Mouse (Mus musculus) left cerebral cortex, postnatal 25 days (tissue): ENCODE data around the gene Gm10203. TPM values are rescaled to one million over a fixed set of nuclear protein-coding genes. Genes with fewer than 3 reads are reported as not detected.
"Not testable (repeated sequence)": the region's sequence is repeated elsewhere in the genome, so short reads cannot be mapped to it uniquely, and the experiment has no call there.

ENCODE experiments used
- DNase-seq, 2 experiments: peaks; one replicate each; pipeline ENCODE4 v3.0.0; 2022; ENCODE audit warnings: low spot score in 2 of 2, mixed read lengths in 1 of 2
- intact Hi-C: fragments of 180-260 bp; cut with DNase I; formaldehyde crosslinking; loops from one replicate; pipeline ENCODE4 v1.15.1; 2025
- total RNA-seq, 2 experiments: library from RNA; stranded (reverse); gene quantifications; 2 replicates each; pipeline ENCODE4 v1.2.3; 2021

The Gm10203 gene
- not detected for total RNA-seq

DNA sequence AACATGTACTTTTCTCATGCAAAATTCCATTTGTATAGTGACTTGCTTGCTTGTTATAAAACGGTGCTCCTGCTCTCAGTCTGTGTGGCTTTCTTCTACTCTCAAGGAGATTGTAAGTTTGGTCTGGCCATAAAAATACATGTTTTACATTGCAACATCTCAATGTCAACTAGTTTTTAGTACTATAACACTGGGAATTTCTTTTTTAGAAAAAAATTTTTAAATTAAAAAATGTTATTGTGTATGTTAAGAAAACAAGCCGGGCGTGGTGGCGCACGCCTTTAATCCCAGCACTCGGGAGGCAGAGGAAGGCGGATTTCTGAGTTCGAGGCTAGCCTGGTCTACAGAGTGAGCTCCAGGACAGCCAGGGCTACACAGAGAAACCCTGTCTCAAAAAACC is at the start of gene Gm10203:
Gene Gm10203, plus strand, starts transcription at position 301 of the 400 bp plus-strand sequence.
- DNase-seq, intact Hi-C loops: not testable (repeated sequence)

DNA sequence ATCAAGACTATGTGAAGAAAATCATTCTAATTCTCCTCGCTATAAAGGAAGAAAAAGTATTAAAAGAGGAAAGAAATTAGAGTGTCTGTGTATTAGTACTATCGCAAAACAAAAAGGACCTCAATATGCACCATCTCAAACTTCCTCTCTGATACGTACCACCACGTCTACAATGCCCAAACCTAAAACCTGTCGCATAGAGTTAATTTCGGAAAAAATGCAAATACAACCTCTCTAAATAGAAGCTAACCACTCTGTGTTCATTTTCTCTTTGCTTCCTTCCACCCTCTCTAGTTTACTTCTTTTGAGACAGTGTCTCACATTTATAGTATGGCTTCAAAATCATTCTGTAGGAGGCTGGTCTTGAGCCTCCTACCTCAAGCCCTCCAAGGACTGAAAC is 37.6 kb upstream of the Gm10203 start:
- intact Hi-C loops = no loop called here

DNA sequence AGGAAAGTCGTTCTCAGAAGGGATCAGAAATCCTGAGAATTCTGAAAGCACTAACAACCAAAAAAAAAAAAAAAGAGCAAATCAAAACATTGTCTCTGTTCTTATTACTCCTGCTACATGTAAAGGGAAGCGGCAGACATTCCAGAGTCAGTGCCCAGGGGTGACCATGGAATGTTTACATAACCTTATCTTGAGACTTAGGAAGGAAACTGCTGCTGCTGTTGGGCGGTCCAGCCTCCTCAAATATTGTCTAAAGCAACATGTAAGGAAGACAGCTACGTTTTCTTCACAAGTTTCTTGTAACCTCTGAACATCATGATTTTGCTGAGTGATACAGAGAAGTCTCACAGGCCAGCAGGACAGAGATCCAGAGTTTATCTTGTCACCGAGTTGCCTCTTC is 36.5 kb upstream of the Gm10203 start:
- peak in 1 of 2 experiments; percentile 6 for DNase-seq
- intact Hi-C loops = no loop called here

More for the DNA sequence above, 37.6 kb upstream of the Gm10203 start:
- no peak for DNase-seq

DNA sequence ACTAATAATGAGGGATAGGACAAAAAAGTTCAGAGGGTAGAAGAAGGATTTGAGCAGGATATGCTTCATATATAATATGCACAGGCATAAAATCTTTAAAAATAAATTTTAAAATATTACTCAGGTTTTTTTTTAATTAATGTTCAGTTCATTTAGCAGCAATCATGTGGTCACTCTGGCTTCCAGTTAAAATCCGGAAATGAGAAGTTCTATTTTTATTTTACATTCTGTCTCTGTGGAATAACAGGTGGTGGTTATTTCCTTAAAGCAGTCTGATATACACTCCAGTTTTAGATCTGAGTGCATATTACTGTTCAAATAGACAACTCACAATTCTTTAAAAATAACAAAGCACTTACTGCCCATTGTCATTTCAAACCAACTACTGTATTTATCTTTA is 35.4 kb upstream of the Gm10203 start:
- DNase-seq = no peak
- intact Hi-C loops = no loop called here

GRCm38 (mm10) chr6:149095389-149095788 is 34.6 kb upstream of the Gm10203 start:
- no peak for DNase-seq
- intact Hi-C loops = no loop called here

DNA sequence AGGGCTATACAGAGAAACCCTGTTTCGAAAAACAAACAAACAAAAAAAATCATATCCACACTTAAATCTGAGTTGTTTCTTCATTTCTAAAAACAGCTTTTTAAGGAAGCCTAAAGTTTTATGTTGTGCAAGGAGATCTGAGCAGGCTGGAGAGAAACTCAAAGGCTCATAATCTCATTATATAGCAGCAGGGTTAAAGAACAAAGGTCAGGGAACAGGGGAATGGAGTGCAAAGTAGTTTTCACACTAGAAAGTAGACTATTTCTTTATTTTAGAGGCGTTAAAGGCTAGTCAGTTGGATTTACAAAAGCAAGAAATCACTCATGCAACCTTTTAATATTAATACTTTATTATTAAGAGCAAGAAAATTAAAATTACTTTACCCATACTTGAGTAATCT is 33.7 kb upstream of the Gm10203 start:
- intact Hi-C loops = no loop called here
- no peak for DNase-seq

- DNase-seq = no peak
- intact Hi-C loops = no loop called here
Observed at GRCm38 (mm10) chr6:149097276-149097675, 32.7 kb upstream of the Gm10203 start.

DNA sequence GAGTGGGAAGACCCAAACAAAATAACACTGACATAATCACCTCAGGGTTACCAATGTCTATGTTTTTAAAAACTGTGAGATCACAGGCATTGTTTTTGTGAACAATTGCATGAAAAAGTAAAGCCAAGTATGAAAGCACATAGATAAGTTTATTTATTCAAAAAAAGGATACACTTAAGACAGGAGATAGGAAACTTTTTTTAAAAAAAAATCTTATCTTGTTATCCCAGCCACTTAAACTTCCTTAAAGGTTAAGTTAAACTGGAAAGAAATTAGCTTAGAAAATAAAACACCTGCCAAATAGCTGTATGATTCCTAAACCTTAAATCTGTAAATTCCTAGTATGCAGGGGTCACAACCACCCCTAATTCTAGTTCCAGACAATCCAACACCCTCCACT is 31.0 kb upstream of the Gm10203 start:
- no peak for DNase-seq
- intact Hi-C loops = no loop called here

GRCm38 (mm10) chr6:149100174-149101075 is 29.5 kb upstream of the Gm10203 start:
- intact Hi-C loops = loop anchor here (2.0 to 10.0 kb wide), 4 partner anchors 40 to 266 kb away; partner anchors contain the start of genes Ipo8 and Sinhcaf

GRCm38 (mm10) chr6:149101076-149101942 is 28.7 kb upstream of the Gm10203 start, which contains the start of gene Dennd5b:
TSS of gene Dennd5b (minus strand) at chr6:149101680.
- peak; percentile 87 to 88 for DNase-seq
- intact Hi-C loops = loop anchor here (2.0 to 10.0 kb wide), 4 partner anchors 41 to 267 kb away; partner anchors contain the start of genes Ipo8 and Sinhcaf

More at GRCm38 (mm10) chr6:149100174-149101075, 29.5 kb upstream of the Gm10203 start:
- DNase-seq = peak; percentile 63 to 75

GRCm38 (mm10) chr6:149101943-149102243 is 28.1 kb upstream of the Gm10203 start:
- no peak for DNase-seq
- intact Hi-C loops = loop anchor here (2.0 to 10.0 kb wide), 4 partner anchors 41 to 267 kb away; partner anchors contain the start of genes Ipo8 and Sinhcaf

GRCm38 (mm10) chr6:149103451-149103850 is 26.5 kb upstream of the Gm10203 start:
- intact Hi-C loops = loop anchor here (5.0 to 10.0 kb wide), 3 partner anchors 96 to 269 kb away; partner anchors contain the start of genes Ipo8 and Sinhcaf
- no peak for DNase-seq

DNA sequence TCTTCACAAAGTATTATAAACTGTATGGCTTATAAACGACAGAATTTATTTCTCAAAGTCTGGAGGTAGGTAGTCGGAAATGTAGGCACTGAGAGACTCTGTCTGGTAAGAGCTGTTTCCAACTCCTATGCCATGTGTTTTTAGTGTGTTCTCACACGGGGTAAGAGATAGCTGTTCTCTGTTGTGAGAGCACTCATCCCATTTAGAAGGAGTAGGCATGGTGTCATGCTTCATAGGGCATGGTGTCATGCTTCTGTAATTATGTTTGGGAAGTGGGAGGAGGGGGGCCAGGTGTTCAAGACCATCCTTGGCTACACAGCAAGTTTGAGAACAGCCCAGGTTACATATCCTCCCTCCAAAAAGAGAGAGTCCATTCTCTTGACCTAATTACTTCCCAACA is 22.4 kb upstream of the Gm10203 start:
- DNase-seq = no peak
- intact Hi-C loops = loop anchor here (10.0 kb wide), 1 partner anchor 273 kb away; the partner anchor contains the start of gene Ipo8

GRCm38 (mm10) chr6:149108909-149109308 is 21.1 kb upstream of the Gm10203 start:
- intact Hi-C loops = loop anchor here (10.0 kb wide), 1 partner anchor 274 kb away; the partner anchor contains the start of gene Ipo8
- no peak for DNase-seq

DNA sequence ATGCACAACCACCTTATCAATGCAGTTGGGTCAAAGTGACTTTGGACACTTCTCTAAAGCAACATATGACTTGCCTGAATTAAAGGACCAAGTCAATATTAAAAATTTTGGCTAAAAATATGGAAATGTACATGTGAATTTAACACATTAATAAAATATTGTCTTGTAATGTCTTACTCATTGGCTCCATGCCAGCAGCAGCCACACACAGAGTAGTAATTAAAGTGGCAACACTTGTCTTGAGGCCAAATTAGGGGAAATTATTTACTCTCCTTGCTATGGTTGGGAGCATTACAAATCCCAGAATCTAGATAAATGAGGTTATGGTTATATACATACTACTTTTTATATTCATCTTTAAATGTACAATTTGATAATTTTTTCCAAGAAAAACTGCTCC is 13.0 kb upstream of the Gm10203 start:
- no peak for DNase-seq

DNA sequence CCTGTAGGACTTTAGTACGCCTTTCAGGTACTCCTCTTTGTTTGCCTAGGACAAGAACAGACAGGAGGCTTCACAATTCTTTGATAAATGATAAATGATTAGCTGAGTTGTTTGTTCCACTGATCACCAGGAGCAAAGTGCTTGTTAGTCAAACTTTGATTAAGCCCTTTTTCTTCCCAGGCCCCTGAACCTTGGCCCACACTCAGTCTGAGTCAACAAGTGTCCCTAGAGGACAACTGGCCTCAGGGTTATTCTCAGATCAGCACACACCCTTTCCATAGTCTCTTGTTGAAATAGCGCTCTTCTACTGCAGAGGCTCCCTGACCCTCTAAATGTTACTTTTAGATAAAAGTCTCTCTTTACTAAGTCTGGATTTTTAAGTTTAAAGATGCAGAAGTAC is 11.0 kb upstream of the Gm10203 start:
- intact Hi-C loops = loop anchor here (2.0 kb wide), 1 partner anchor 108 kb away; no protein-coding TSS in a partner anchor
- no peak for DNase-seq

More for the DNA sequence above, 13.0 kb upstream of the Gm10203 start:
- intact Hi-C loops = no loop called here

- peak; percentile 65 to 80 for DNase-seq
- intact Hi-C loops = loop anchor here (2.0 to 5.0 kb wide), 3 partner anchors 63 to 178 kb away; no protein-coding TSS in a partner anchor
Observed at GRCm38 (mm10) chr6:149119853-149120252, 10.1 kb upstream of the Gm10203 start.

GRCm38 (mm10) chr6:149123042-149123441 is 6.9 kb upstream of the Gm10203 start:
- intact Hi-C loops = loop anchor here (5.0 kb wide), 2 partner anchors 66 to 181 kb away; no protein-coding TSS in a partner anchor
- DNase-seq = no peak

- intact Hi-C loops = loop anchor here (2.0 kb wide), 1 partner anchor 248 kb away; no protein-coding TSS in a partner anchor
- DNase-seq = peak; percentile 12 to 28
Observed at GRCm38 (mm10) chr6:149126675-149127074, 3.3 kb upstream of the Gm10203 start.
